Mouse (Mus musculus) MN1 (cell line): Measurements from ENCODE around the gene Fgfr2.
A peak's percentile ranks its signal among the peaks of the same experiment; 100 is the strongest.

Experiments used
- DNase-seq: peaks from one replicate; pipeline ENCODE4 v3.0.0-alpha.2; 2016; ENCODE audit warnings: low spot score

Fgfr2 gene

GRCm38 (mm10) chr7:130831586-130831985 is 2291.6 kb downstream of the Fgfr2 start:
- no peak for DNase-seq

- no peak for DNase-seq
Observed at GRCm38 (mm10) chr7:130828475-130828874, 2294.7 kb downstream of the Fgfr2 start.

GRCm38 (mm10) chr7:130827844-130828403 is 2295.2 kb downstream of the Fgfr2 start:
- DNase-seq: no peak

- DNase-seq: peak; percentile 87
Observed at GRCm38 (mm10) chr7:130827431-130827830, 2295.7 kb downstream of the Fgfr2 start.

GRCm38 (mm10) chr7:130826343-130826742 is 2296.8 kb downstream of the Fgfr2 start:
- no peak for DNase-seq

- DNase-seq: no peak
Observed at GRCm38 (mm10) chr7:130823992-130824391, 2299.2 kb downstream of the Fgfr2 start.

- DNase-seq: peak; percentile 32
Observed at GRCm38 (mm10) chr7:130819624-130820023, 2303.5 kb downstream of the Fgfr2 start.

GRCm38 (mm10) chr7:130818813-130819212 is 2304.3 kb downstream of the Fgfr2 start:
- DNase-seq: no peak

- no peak for DNase-seq
Observed at GRCm38 (mm10) chr7:130816243-130816642, 2306.9 kb downstream of the Fgfr2 start.

GRCm38 (mm10) chr7:130815601-130816000 is 2307.5 kb downstream of the Fgfr2 start:
- no peak for DNase-seq

GRCm38 (mm10) chr7:130812407-130812806 is 2310.7 kb downstream of the Fgfr2 start:
- no peak for DNase-seq

GRCm38 (mm10) chr7:130810238-130810637 is 2312.9 kb downstream of the Fgfr2 start:
- DNase-seq: no peak

- DNase-seq: no peak
Observed at GRCm38 (mm10) chr7:130808694-130809093, 2314.5 kb downstream of the Fgfr2 start.

GRCm38 (mm10) chr7:130807749-130808148 is 2315.4 kb downstream of the Fgfr2 start:
- DNase-seq: peak; percentile 76

GRCm38 (mm10) chr7:130804991-130805390 is 2318.2 kb downstream of the Fgfr2 start:
- no peak for DNase-seq

GRCm38 (mm10) chr7:130803251-130803825 is 2319.8 kb downstream of the Fgfr2 start:
- DNase-seq: no peak

GRCm38 (mm10) chr7:130801811-130802210 is 2321.3 kb downstream of the Fgfr2 start:
- DNase-seq: no peak

GRCm38 (mm10) chr7:130800681-130801080 is 2322.5 kb downstream of the Fgfr2 start:
- DNase-seq: no peak

- DNase-seq: no peak
Observed at GRCm38 (mm10) chr7:130799418-130799817, 2323.7 kb downstream of the Fgfr2 start.

- no peak for DNase-seq
Observed at GRCm38 (mm10) chr7:130797524-130797923, 2325.6 kb downstream of the Fgfr2 start.

- DNase-seq: no peak
Observed at GRCm38 (mm10) chr7:130796786-130797185, 2326.4 kb downstream of the Fgfr2 start.

- DNase-seq: no peak
Observed at GRCm38 (mm10) chr7:130793671-130794070, 2329.5 kb downstream of the Fgfr2 start.

- DNase-seq: no peak
Observed at GRCm38 (mm10) chr7:130789456-130789855, 2333.7 kb downstream of the Fgfr2 start.

GRCm38 (mm10) chr7:130788950-130789349 is 2334.2 kb downstream of the Fgfr2 start:
- DNase-seq: no peak
